Mouse (Mus musculus): ENCODE measurements at regions not wholly inside any gene's neighbourhood (a gene's known extent, or its start where the extent isn't known, plus 50 kb on each side); places are given as distances from the start of the nearest gene placed in this dataset.

- DNase-seq (ENCODE audit: low spot score), result no peak
- no peak for TF ChIP-seq EP300 (IDR thresholded peaks at IDR 0.05; ENCODE audit: low read depth)
- no peak for TF ChIP-seq CTCF (IDR thresholded peaks at IDR 0.05; ENCODE audit: low read depth)
- Histone ChIP-seq H3K4me2 (ENCODE audit: low read depth, low read length) (no peak overlapping the region), H3K36me3 (replicated peaks; ENCODE audit: control insufficient read depth, insufficient read depth, low read length) (no peaks in the 10 kb centered on the region), H3K9me3 (replicated peaks; ENCODE audit: control insufficient read depth, low read length) (no peaks in the 10 kb centered on the region), H3K9ac (replicated peaks; ENCODE audit: low read depth, low read length) (no peak overlapping the region), H3K4me3 (ENCODE audit: low read depth, low read length) (no peak overlapping the region), H3K4me1 (ENCODE audit: control insufficient read depth, insufficient read depth) (no peaks in the 10 kb centered on the region), H3K27me3 (ENCODE audit: control insufficient read depth, insufficient read depth, low read length) (no peaks in the 10 kb centered on the region), H3K27ac (ENCODE audit: low read depth) (no peak overlapping the region)
- ATAC-seq (ENCODE audit: insufficient read depth, low read depth), result no peak
- 78% methylated on average over 4 of the region's 4 CpGs for WGBS
Measured at GRCm38 (mm10) chr3:54526618-54527017, 165.7 kb downstream of the Postn start.

GRCm38 (mm10) chr3:54528292-54528691, 164.3 kb upstream of the Supt20 start:
- Histone ChIP-seq H3K4me2 (ENCODE audit: low read depth, low read length) (no peak overlapping the region), H3K9me3 (replicated peaks; ENCODE audit: control insufficient read depth, low read length) (no peaks in the 10 kb centered on the region), H3K27me3 (ENCODE audit: control insufficient read depth, insufficient read depth, low read length) (no peaks in the 10 kb centered on the region), H3K9ac (replicated peaks; ENCODE audit: low read depth, low read length) (no peak overlapping the region), H3K4me3 (ENCODE audit: low read depth, low read length) (no peak overlapping the region), H3K4me1 (ENCODE audit: control insufficient read depth, insufficient read depth) (no peaks in the 10 kb centered on the region), H3K36me3 (replicated peaks; ENCODE audit: control insufficient read depth, insufficient read depth, low read length) (no peaks in the 10 kb centered on the region), H3K27ac (ENCODE audit: low read depth) (no peak overlapping the region)
- 69% methylated on average over 3 of the region's 3 CpGs for WGBS
- TF ChIP-seq EP300 (IDR thresholded peaks at IDR 0.05; ENCODE audit: low read depth) (no peak), CTCF (IDR thresholded peaks at IDR 0.05; ENCODE audit: low read depth) (no peak)
- DNase-seq (ENCODE audit: low spot score) (no peak), ATAC-seq (ENCODE audit: insufficient read depth, low read depth) (no peak)

GRCm38 (mm10) chr3:54530251-54530650, 162.4 kb upstream of the Supt20 start:
- Histone ChIP-seq H3K9me3 (replicated peaks; ENCODE audit: control insufficient read depth, low read length) (no peaks in the 10 kb centered on the region), H3K4me2 (ENCODE audit: low read depth, low read length) (no peak overlapping the region), H3K4me1 (ENCODE audit: control insufficient read depth, insufficient read depth) (no peaks in the 10 kb centered on the region), H3K27ac (ENCODE audit: low read depth) (no peak overlapping the region), H3K27me3 (ENCODE audit: control insufficient read depth, insufficient read depth, low read length) (no peaks in the 10 kb centered on the region), H3K36me3 (replicated peaks; ENCODE audit: control insufficient read depth, insufficient read depth, low read length) (no peaks in the 10 kb centered on the region), H3K4me3 (ENCODE audit: low read depth, low read length) (no peak overlapping the region), H3K9ac (replicated peaks; ENCODE audit: low read depth, low read length) (no peak overlapping the region)
- no peak for TF ChIP-seq EP300 (IDR thresholded peaks at IDR 0.05; ENCODE audit: low read depth)
- TF ChIP-seq CTCF (IDR thresholded peaks at IDR 0.05; ENCODE audit: low read depth), result no peak
- WGBS, result 73% methylated on average over 6 of the region's 6 CpGs
- DNase-seq (ENCODE audit: low spot score), result no peak
- ATAC-seq (ENCODE audit: insufficient read depth, low read depth), result no peak

GRCm38 (mm10) chr3:54535361-54535760, 157.2 kb upstream of the Supt20 start:
- ATAC-seq (ENCODE audit: insufficient read depth, low read depth) (no peak), DNase-seq (ENCODE audit: low spot score) (no peak)
- Histone ChIP-seq H3K4me3 (ENCODE audit: low read depth, low read length) (no peak overlapping the region), H3K36me3 (replicated peaks; ENCODE audit: control insufficient read depth, insufficient read depth, low read length) (no peaks in the 10 kb centered on the region), H3K4me2 (ENCODE audit: low read depth, low read length) (no peak overlapping the region), H3K4me1 (ENCODE audit: control insufficient read depth, insufficient read depth) (no peaks in the 10 kb centered on the region), H3K27me3 (ENCODE audit: control insufficient read depth, insufficient read depth, low read length) (no peaks in the 10 kb centered on the region), H3K27ac (ENCODE audit: low read depth) (0 out of 2 replicates have a peak overlapping the region, but pooled peaks have one; percentile 34), H3K9ac (replicated peaks; ENCODE audit: low read depth, low read length) (no peak overlapping the region), H3K9me3 (replicated peaks; ENCODE audit: control insufficient read depth, low read length) (no peaks in the 10 kb centered on the region)
- 70% methylated on average over 7 of the region's 7 CpGs for WGBS
- no peak for TF ChIP-seq CTCF (IDR thresholded peaks at IDR 0.05; ENCODE audit: low read depth)
- TF ChIP-seq EP300 (IDR thresholded peaks at IDR 0.05; ENCODE audit: low read depth), result no peak

- ATAC-seq (ENCODE audit: insufficient read depth, low read depth), result no peak
- WGBS, result 33% methylated on average over 3 of the region's 3 CpGs
- no peak overlapping the region for H3K27ac ChIP-seq (ENCODE audit: low read depth)
Measured at GRCm38 (mm10) chr3:54538055-54538454, 154.6 kb upstream of the Supt20 start.

GRCm38 (mm10) chr3:54540540-54541080, 152.0 kb upstream of the Supt20 start:
- 0 out of 2 replicates have a peak overlapping the region, but pooled peaks have one; percentile 23 for H3K27ac ChIP-seq (ENCODE audit: low read depth)
- H3K9ac ChIP-seq (replicated peaks; ENCODE audit: low read depth, low read length), result no peak overlapping the region
- WGBS, result 59% methylated on average over 3 of the region's 3 CpGs
- no peak overlapping the region for H3K4me2 ChIP-seq (ENCODE audit: low read depth, low read length)
- H3K36me3 ChIP-seq (replicated peaks; ENCODE audit: control insufficient read depth, insufficient read depth, low read length), result no peaks in the 10 kb centered on the region
- ATAC-seq (ENCODE audit: insufficient read depth, low read depth) (no peak), DNase-seq (ENCODE audit: low spot score) (no peak)
- H3K4me1 ChIP-seq (ENCODE audit: control insufficient read depth, insufficient read depth), result no peaks in the 10 kb centered on the region
- H3K4me3 ChIP-seq (ENCODE audit: low read depth, low read length), result no peak overlapping the region
- TF ChIP-seq CTCF (IDR thresholded peaks at IDR 0.05; ENCODE audit: low read depth) (no peak), EP300 (IDR thresholded peaks at IDR 0.05; ENCODE audit: low read depth) (no peak)
- no peaks in the 10 kb centered on the region for H3K27me3 ChIP-seq (ENCODE audit: control insufficient read depth, insufficient read depth, low read length)
- peaks cover 5% of the 10 kb centered on the region; the same call in 1 of the 2 replicates for H3K9me3 ChIP-seq (replicated peaks; ENCODE audit: control insufficient read depth, low read length)

More at GRCm38 (mm10) chr3:54538055-54538454, 154.6 kb upstream of the Supt20 start:
- H3K4me2 ChIP-seq (ENCODE audit: low read depth, low read length), result no peak overlapping the region
- peaks cover 4% of the 10 kb centered on the region; the same call in 1 of the 2 replicates for H3K9me3 ChIP-seq (replicated peaks; ENCODE audit: control insufficient read depth, low read length)
- H3K36me3 ChIP-seq (replicated peaks; ENCODE audit: control insufficient read depth, insufficient read depth, low read length), result no peaks in the 10 kb centered on the region
- DNase-seq (ENCODE audit: low spot score), result no peak
- TF ChIP-seq CTCF (IDR thresholded peaks at IDR 0.05; ENCODE audit: low read depth) (no peak), EP300 (IDR thresholded peaks at IDR 0.05; ENCODE audit: low read depth) (no peak)
- no peaks in the 10 kb centered on the region for H3K4me1 ChIP-seq (ENCODE audit: control insufficient read depth, insufficient read depth)
- no peaks in the 10 kb centered on the region for H3K27me3 ChIP-seq (ENCODE audit: control insufficient read depth, insufficient read depth, low read length)
- no peak overlapping the region for H3K9ac ChIP-seq (replicated peaks; ENCODE audit: low read depth, low read length)
- no peak overlapping the region for H3K4me3 ChIP-seq (ENCODE audit: low read depth, low read length)
